Mouse (Mus musculus) CH12.LX (cell line): Measurements from ENCODE around the gene Mipep. TPM values are rescaled to one million over a fixed set of nuclear protein-coding genes. Genes with fewer than 3 reads are reported as not detected.

Experiments
- DNase-seq: peaks from one replicate; pipeline ENCODE4 v3.0.0-alpha.2; 2013; ENCODE audit errors: extremely low read depth
- H3K27ac ChIP-seq: 2 replicates; pipeline ENCODE4 v1.5.1; 2012; ENCODE audit warnings: low read depth, mild to moderate bottlenecking, control low read depth, moderate library complexity; ENCODE audit not compliant: insufficient read depth
- H3K27me3 ChIP-seq: replicated peaks from 2 replicates; pipeline ENCODE3; 2012; ENCODE audit warnings: inconsistent platforms
- H3K36me3 ChIP-seq, 2 experiments: replicated peaks in 1 of 2; 2 replicates each; pipeline versions ENCODE3 to v1.6.1; 2012; ENCODE audit warnings: inconsistent platforms in 1 of 2, low read length in 1 of 2, mild to moderate bottlenecking in 1 of 2, mixed read lengths in 1 of 2, moderate library complexity in 1 of 2; ENCODE audit not compliant: control insufficient read depth in 1 of 2, insufficient read depth in 1 of 2
- H3K4me1 ChIP-seq, 2 experiments: 2 replicates each; pipeline ENCODE4 v1.6.1; 2012; ENCODE audit warnings: inconsistent platforms in 1 of 2, moderate library complexity in 1 of 2; ENCODE audit not compliant: insufficient read depth in 2 of 2, control insufficient read depth in 1 of 2
- H3K4me2 ChIP-seq: 2 replicates; pipeline ENCODE4 v1.6.1; 2012; ENCODE audit warnings: low read depth, mild to moderate bottlenecking, control low read depth; ENCODE audit not compliant: poor library complexity, insufficient read depth, severe bottlenecking
- H3K4me3 ChIP-seq, 3 experiments: fragments of 150-350 bp in 1 of 3; sonication (generic) in 1 of 3; replicated peaks in 1 of 3; 2 replicates each; pipeline versions ENCODE3 to v1.5.1; 2011 to 2012; ENCODE audit warnings: low read depth in 2 of 3, low read length in 2 of 3, mild to moderate bottlenecking in 2 of 3, moderate library complexity in 2 of 3, control low read depth in 1 of 3, improper control_type of control experiment in 1 of 3, inconsistent platforms in 1 of 3, mixed read lengths in 1 of 3; ENCODE audit not compliant: poor library complexity in 1 of 3
- H3K79me2 ChIP-seq: replicated peaks from 2 replicates; pipeline ENCODE4 v1.6.1; 2012; ENCODE audit warnings: mild to moderate bottlenecking, moderate library complexity; ENCODE audit not compliant: control insufficient read depth, poor library complexity, insufficient read depth, severe bottlenecking; ENCODE audit errors: extremely low read depth
- H3K9ac ChIP-seq: 2 replicates; pipeline ENCODE4 v1.6.1; 2012; ENCODE audit warnings: low read depth, mild to moderate bottlenecking, control low read depth, moderate library complexity; ENCODE audit not compliant: insufficient read depth
- H3K9me3 ChIP-seq: replicated peaks from 2 replicates; pipeline ENCODE3; 2012; ENCODE audit warnings: low read length, inconsistent platforms, mixed read lengths
- CTCF ChIP-seq, 2 experiments: IDR thresholded peaks in 1 of 2; conservative IDR thresholded peaks in 1 of 2; 2 replicates each; pipeline ENCODE4 v1.5.1; 2011 to 2012; ENCODE audit warnings: low read depth in 2 of 2, low read length in 2 of 2, improper control_type of control experiment in 1 of 2, inconsistent platforms in 1 of 2, mild to moderate bottlenecking in 1 of 2, moderate library complexity in 1 of 2
- ELF1 ChIP-seq: IDR thresholded peaks from 2 replicates; pipeline ENCODE4 v1.6.1; 2014; ENCODE audit warnings: low read depth, mild to moderate bottlenecking, inconsistent platforms, low read length, improper control_type of control experiment
- ETS1 ChIP-seq: conservative IDR thresholded peaks from 2 replicates; pipeline ENCODE4 v1.6.1; 2012; ENCODE audit warnings: low read depth, mild to moderate bottlenecking, inconsistent platforms, low read length, improper control_type of control experiment, moderate library complexity
- IRF4 ChIP-seq: IDR thresholded peaks from 2 replicates; pipeline ENCODE4 v1.6.1; 2014; ENCODE audit warnings: low read depth, mild to moderate bottlenecking, inconsistent platforms, low read length, improper control_type of control experiment
- JUN ChIP-seq: IDR thresholded peaks from 2 replicates; pipeline ENCODE4 v1.6.1; 2011; ENCODE audit warnings: low read depth, mild to moderate bottlenecking, low read length, improper control_type of control experiment, moderate library complexity; ENCODE audit not compliant: insufficient read depth
- MAFK ChIP-seq: IDR thresholded peaks from 2 replicates; pipeline ENCODE4 v1.6.1; 2011; ENCODE audit warnings: low read length, improper control_type of control experiment; ENCODE audit not compliant: insufficient replicate concordance
- MAX ChIP-seq: IDR thresholded peaks from 2 replicates; pipeline ENCODE4 v1.6.1; 2011; ENCODE audit warnings: low read length, improper control_type of control experiment
- MEF2A ChIP-seq: IDR thresholded peaks from 2 replicates; pipeline ENCODE4 v1.6.1; 2014; ENCODE audit warnings: low read depth, mild to moderate bottlenecking, inconsistent platforms, low read length, improper control_type of control experiment, borderline replicate concordance
- MYC ChIP-seq: IDR thresholded peaks from 2 replicates; pipeline ENCODE4 v1.6.1; 2011; ENCODE audit warnings: low read depth, mild to moderate bottlenecking, improper control_type of control experiment, low read length
- NRF1 ChIP-seq: IDR thresholded peaks from 2 replicates; pipeline ENCODE4 v1.6.1; 2014; ENCODE audit warnings: low read depth, mild to moderate bottlenecking, inconsistent platforms, low read length, improper control_type of control experiment, moderate library complexity
- PAX5 ChIP-seq: IDR thresholded peaks from 2 replicates; pipeline ENCODE4 v1.6.1; 2012; ENCODE audit warnings: low read length, inconsistent platforms, mixed read lengths
- POLR2AphosphoS2 ChIP-seq: IDR thresholded peaks from 2 replicates; pipeline ENCODE4 v1.6.1; 2011; ENCODE audit warnings: low read depth, low read length, improper control_type of control experiment
- RAD21 ChIP-seq: IDR thresholded peaks from 2 replicates; pipeline ENCODE4 v1.6.1; 2011; ENCODE audit warnings: low read depth, mild to moderate bottlenecking, low read length, improper control_type of control experiment, moderate library complexity
- RCOR1 ChIP-seq: conservative IDR thresholded peaks from 2 replicates; pipeline ENCODE4 v1.6.1; 2012; ENCODE audit warnings: low read depth, mild to moderate bottlenecking, inconsistent platforms, low read length, improper control_type of control experiment
- TCF12 ChIP-seq: IDR thresholded peaks from 2 replicates; pipeline ENCODE4 v1.6.1; 2014; ENCODE audit warnings: low read depth, mild to moderate bottlenecking, inconsistent platforms, low read length, improper control_type of control experiment
- UBTF ChIP-seq: IDR thresholded peaks from 2 replicates; pipeline ENCODE4 v1.6.1; 2012; ENCODE audit warnings: low read depth, mild to moderate bottlenecking, inconsistent platforms, low read length, improper control_type of control experiment, moderate library complexity
- ZKSCAN1 ChIP-seq: IDR thresholded peaks from 2 replicates; pipeline ENCODE4 v1.6.1; 2012; ENCODE audit warnings: low read depth, inconsistent platforms, low read length, improper control_type of control experiment, borderline replicate concordance
- ZNF384 ChIP-seq: IDR thresholded peaks from 2 replicates; pipeline ENCODE4 v1.6.1; 2012; ENCODE audit warnings: low read depth, low read length, improper control_type of control experiment, inconsistent platforms
- dilution Hi-C: fragments of 300-500 bp; cut with MboI; formaldehyde crosslinking; loops from 2 replicates; pipeline ENCODE4 v1.14.3; 2020; ENCODE audit warnings: low sequenced_read_pairs; ENCODE audit not compliant: extremely low pct_unique_long_range_greater_than_20kb, extremely low pct_ligation_motif_present
- in situ Hi-C: fragments of 300-500 bp; cut with MboI; formaldehyde crosslinking; loops from 3 replicates; pipeline ENCODE4 v1.14.3; 2019; ENCODE audit warnings: low sequenced_read_pairs, low pct_ligation_motif_present, low pct_unique_long_range_greater_than_20kb, mixed read lengths
- polyA plus RNA-seq: library from polyadenylated mRNA; unstranded; fragments of >175 nt; gene quantifications from 2 replicates; pipeline ENCODE4 v1.2.1, GENCODE M21; 2012; ENCODE audit warnings: low read depth; ENCODE audit not compliant: insufficient read length
- total RNA-seq, 2 experiments: library from RNA; depleted of rRNA; stranded (reverse); fragments of 300-350 nt in 1 of 2; fragments of >200 nt in 1 of 2; gene quantifications; 2 replicates each; pipeline ENCODE4 v1.2.3; 2012 to 2014

The Mipep gene
- total and polyA plus RNA-seq, 3 experiments: 33.1 to 37.2 (median 36.6) TPM

DNA sequence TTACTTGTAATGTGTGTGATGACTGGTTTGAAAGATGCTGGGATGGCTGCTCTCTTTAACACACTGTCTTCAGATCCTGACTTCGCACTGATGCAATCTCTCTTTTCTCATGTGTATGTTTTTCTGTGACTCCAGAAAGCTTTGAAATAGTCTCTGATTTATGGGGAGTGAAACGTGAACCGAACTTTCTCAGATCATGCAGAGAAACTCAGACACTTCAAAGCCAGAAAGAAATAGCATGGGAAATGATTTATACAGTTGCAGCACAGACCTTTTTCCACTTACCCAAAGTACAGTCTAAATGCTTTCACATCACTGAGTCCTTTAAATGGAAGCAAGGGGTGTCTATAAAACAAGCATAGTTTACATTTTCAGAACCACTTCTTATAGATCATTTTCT, 79.0 kb downstream of the Mipep start:
- dilution Hi-C loops (no loop called here), in situ Hi-C loops (no loop called here)
- H3K9ac ChIP-seq: no peak overlapping the region

DNA sequence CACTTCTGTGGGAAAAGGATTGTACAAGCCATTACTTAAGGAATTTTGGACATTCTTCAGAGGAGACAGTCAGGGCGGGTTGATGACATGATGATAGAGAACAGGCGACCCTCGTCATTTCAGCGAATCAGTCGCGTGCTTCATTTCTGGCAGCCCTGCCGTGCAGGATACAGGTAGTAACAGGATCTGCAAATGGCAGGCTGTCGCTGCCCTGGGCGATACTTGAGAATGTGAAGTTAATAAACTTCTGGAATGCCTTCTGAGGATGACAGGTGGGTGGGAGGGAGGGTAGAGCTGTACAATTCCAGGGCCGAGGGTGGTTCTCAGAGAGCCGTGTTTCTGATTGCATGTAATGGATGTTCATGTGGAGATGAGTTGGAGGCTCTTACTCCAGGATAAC, 82.0 kb downstream of the Mipep start:
- Histone ChIP-seq H3K36me3 (peaks cover 23 to 72% of the 10 kb centered on the region in 2 experiments), H3K27me3 (no peaks in the 10 kb centered on the region), H3K4me2 (no peak overlapping the region), H3K9me3 (no peaks in the 10 kb centered on the region), H3K79me2 (no peaks in the 10 kb centered on the region), H3K4me3 (no peak overlapping the region), H3K27ac (no peak overlapping the region), H3K4me1 (no peaks in the 10 kb centered on the region), H3K9ac (no peak overlapping the region)
- in situ Hi-C loops (no loop called here), dilution Hi-C loops (no loop called here)
- DNase-seq: no peak
- no peak for TF ChIP-seq JUN
- TF ChIP-seq MYC: no peak
- TF ChIP-seq UBTF: no peak
- no peak for TF ChIP-seq MAFK
- TF ChIP-seq TCF12: no peak
- TF ChIP-seq IRF4: no peak
- no peak for TF ChIP-seq ETS1
- TF ChIP-seq MEF2A: no peak
- no peak for TF ChIP-seq ELF1
- TF ChIP-seq ZNF384: no peak
- TF ChIP-seq CTCF (conservative IDR thresholded peaks at IDR 0.05 in 1 of 2, IDR thresholded peaks at IDR 0.05 in 1 of 2; ENCODE audit: low read depth in 2 of 2, low read length in 2 of 2): no peak
- TF ChIP-seq MAX: no peak
- TF ChIP-seq POLR2AphosphoS2: no peak

More for the DNA sequence above, 79.0 kb downstream of the Mipep start:
- Histone ChIP-seq H3K79me2 (no peaks in the 10 kb centered on the region), H3K4me2 (no peak overlapping the region), H3K27ac (no peak overlapping the region), H3K27me3 (no peaks in the 10 kb centered on the region), H3K36me3 (peaks cover 11 to 71% of the 10 kb centered on the region in 2 experiments), H3K9me3 (no peaks in the 10 kb centered on the region), H3K4me1 (no peaks in the 10 kb centered on the region), H3K4me3 (no peak overlapping the region)
- no peak for TF ChIP-seq RCOR1
- TF ChIP-seq JUN: no peak
- TF ChIP-seq PAX5: no peak
- no peak for TF ChIP-seq ZKSCAN1
- TF ChIP-seq RAD21: no peak
- no peak for TF ChIP-seq POLR2AphosphoS2
- no peak for TF ChIP-seq NRF1
- DNase-seq: no peak
